Mouse (Mus musculus): ENCODE data around the gene Pdk2. TPM values are rescaled to one million over a fixed set of nuclear protein-coding genes. Genes with fewer than 3 reads are reported as not detected.
A peak's percentile ranks its signal among the peaks of the same experiment; 100 is the strongest.

Gene Pdk2
- polyA plus RNA-seq, 1 experiment: 220 TPM

GRCm38 (mm10) chr11:95026090-95026542, 15.0 kb downstream of the Pdk2 start:
- no peaks in the 10 kb centered on the region for H3K27me3 ChIP-seq (ENCODE audit: control insufficient read depth, insufficient read depth, low read length)
- no peak overlapping the region for H3K27ac ChIP-seq (ENCODE audit: control insufficient read depth, insufficient read depth, low read depth, low read length)
- TF ChIP-seq CTCF (IDR thresholded peaks at IDR 0.05; ENCODE audit: control insufficient read depth, insufficient read depth, insufficient replicate concordance, low read depth, low read length) (no peak), POLR2A (IDR thresholded peaks at IDR 0.05; ENCODE audit: control insufficient read depth, low read depth, low read length) (no peak)
- no peaks in the 10 kb centered on the region for H3K36me3 ChIP-seq (ENCODE audit: control insufficient read depth, insufficient read depth, low read length)
- H3K4me3 ChIP-seq (ENCODE audit: control insufficient read depth, low read depth, low read length): no peak overlapping the region
- no peaks in the 10 kb centered on the region for H3K4me1 ChIP-seq (ENCODE audit: control insufficient read depth, insufficient read depth, low read length)

- Histone ChIP-seq H3K36me3 (ENCODE audit: control insufficient read depth, insufficient read depth, low read length) (no peaks in the 10 kb centered on the region), H3K27ac (ENCODE audit: control insufficient read depth, insufficient read depth, low read depth, low read length) (no peak overlapping the region), H3K27me3 (ENCODE audit: control insufficient read depth, insufficient read depth, low read length) (no peaks in the 10 kb centered on the region), H3K4me3 (ENCODE audit: control insufficient read depth, low read depth, low read length) (no peak overlapping the region), H3K4me1 (ENCODE audit: control insufficient read depth, insufficient read depth, low read length) (no peaks in the 10 kb centered on the region)
- no peak for TF ChIP-seq POLR2A (IDR thresholded peaks at IDR 0.05; ENCODE audit: control insufficient read depth, low read depth, low read length)
- no peak for TF ChIP-seq CTCF (IDR thresholded peaks at IDR 0.05; ENCODE audit: control insufficient read depth, insufficient read depth, insufficient replicate concordance, low read depth, low read length)
Observed at GRCm38 (mm10) chr11:95025227-95026012, 15.7 kb downstream of the Pdk2 start.

GRCm38 (mm10) chr11:95024439-95025184, 16.5 kb downstream of the Pdk2 start:
- no peaks in the 10 kb centered on the region for H3K4me1 ChIP-seq (ENCODE audit: control insufficient read depth, insufficient read depth, low read length)
- no peaks in the 10 kb centered on the region for H3K27me3 ChIP-seq (ENCODE audit: control insufficient read depth, insufficient read depth, low read length)
- no peaks in the 10 kb centered on the region for H3K36me3 ChIP-seq (ENCODE audit: control insufficient read depth, insufficient read depth, low read length)
- no peak overlapping the region for H3K4me3 ChIP-seq (ENCODE audit: control insufficient read depth, low read depth, low read length)
- no peak overlapping the region for H3K27ac ChIP-seq (ENCODE audit: control insufficient read depth, insufficient read depth, low read depth, low read length)
- TF ChIP-seq CTCF (IDR thresholded peaks at IDR 0.05; ENCODE audit: control insufficient read depth, insufficient read depth, insufficient replicate concordance, low read depth, low read length) (no peak), POLR2A (IDR thresholded peaks at IDR 0.05; ENCODE audit: control insufficient read depth, low read depth, low read length) (no peak)

- H3K36me3 ChIP-seq (ENCODE audit: control insufficient read depth, insufficient read depth, low read length): no peaks in the 10 kb centered on the region
- no peaks in the 10 kb centered on the region for H3K27me3 ChIP-seq (ENCODE audit: control insufficient read depth, insufficient read depth, low read length)
- no peak overlapping the region for H3K27ac ChIP-seq (ENCODE audit: control insufficient read depth, insufficient read depth, low read depth, low read length)
- no peak overlapping the region for H3K4me3 ChIP-seq (ENCODE audit: control insufficient read depth, low read depth, low read length)
- no peak for TF ChIP-seq POLR2A (IDR thresholded peaks at IDR 0.05; ENCODE audit: control insufficient read depth, low read depth, low read length)
- TF ChIP-seq CTCF (IDR thresholded peaks at IDR 0.05; ENCODE audit: control insufficient read depth, insufficient read depth, insufficient replicate concordance, low read depth, low read length): no peak
- H3K4me1 ChIP-seq (ENCODE audit: control insufficient read depth, insufficient read depth, low read length): no peaks in the 10 kb centered on the region
Observed at GRCm38 (mm10) chr11:95023481-95023880, 17.7 kb downstream of the Pdk2 start.

GRCm38 (mm10) chr11:95022237-95022992, 18.7 kb downstream of the Pdk2 start:
- no peaks in the 10 kb centered on the region for H3K27me3 ChIP-seq (ENCODE audit: control insufficient read depth, insufficient read depth, low read length)

GRCm38 (mm10) chr11:95015484-95015883, 25.7 kb downstream of the Pdk2 start:
- no peaks in the 10 kb centered on the region for H3K27me3 ChIP-seq (ENCODE audit: control insufficient read depth, insufficient read depth, low read length)
- no peak overlapping the region for H3K27ac ChIP-seq (ENCODE audit: control insufficient read depth, insufficient read depth, low read depth, low read length)
- H3K4me1 ChIP-seq (ENCODE audit: control insufficient read depth, insufficient read depth, low read length): peaks cover under 1% of the 10 kb centered on the region
- H3K36me3 ChIP-seq (ENCODE audit: control insufficient read depth, insufficient read depth, low read length): no peaks in the 10 kb centered on the region
- H3K4me3 ChIP-seq (ENCODE audit: control insufficient read depth, low read depth, low read length): no peak overlapping the region
- TF ChIP-seq POLR2A (IDR thresholded peaks at IDR 0.05; ENCODE audit: control insufficient read depth, low read depth, low read length) (no peak), CTCF (IDR thresholded peaks at IDR 0.05; ENCODE audit: control insufficient read depth, insufficient read depth, insufficient replicate concordance, low read depth, low read length) (no peak)

More at GRCm38 (mm10) chr11:95022237-95022992, 18.7 kb downstream of the Pdk2 start:
- Histone ChIP-seq H3K4me1 (ENCODE audit: control insufficient read depth, insufficient read depth, low read length) (no peaks in the 10 kb centered on the region), H3K36me3 (ENCODE audit: control insufficient read depth, insufficient read depth, low read length) (no peaks in the 10 kb centered on the region), H3K4me3 (ENCODE audit: control insufficient read depth, low read depth, low read length) (no peak overlapping the region), H3K27ac (ENCODE audit: control insufficient read depth, insufficient read depth, low read depth, low read length) (no peak overlapping the region)
- peak; percentile 57; the same call in 1 of the 2 replicates for TF ChIP-seq CTCF (IDR thresholded peaks at IDR 0.05; ENCODE audit: control insufficient read depth, insufficient read depth, insufficient replicate concordance, low read depth, low read length)
- no peak for TF ChIP-seq POLR2A (IDR thresholded peaks at IDR 0.05; ENCODE audit: control insufficient read depth, low read depth, low read length)

All from testis, adult 2 months (tissue).